Mouse (Mus musculus) small intestine, adult 2 months (tissue): ENCODE results near the gene Aldoart2.

Experiments used
- CTCF ChIP-seq: fragments of 200-500 bp; IDR thresholded peaks from 2 replicates; pipeline ENCODE4 v1.5.1; 2012; ENCODE audit warnings: low read depth, mild to moderate bottlenecking, control low read depth, inconsistent platforms, low read length, moderate library complexity, mixed read lengths; ENCODE audit not compliant: insufficient replicate concordance, insufficient read length; ENCODE audit errors: extremely low read depth
- POLR2A ChIP-seq: fragments of 200-500 bp; IDR thresholded peaks from 2 replicates; pipeline ENCODE4 v1.6.1; 2012; ENCODE audit warnings: low read depth, mild to moderate bottlenecking, control low read depth, inconsistent platforms, low read length, moderate library complexity

- TF ChIP-seq CTCF (no peak), POLR2A (no peak)
These were observed 1.3 kb upstream of the Aldoart2 start for GRCm38 (mm10) chr12:55563742-55564141.
